Mouse (Mus musculus) embryonic fibroblast, embryonic 13.5 days (primary cell): Measurements from ENCODE around the gene Spsb2. TPM values are rescaled to one million over a fixed set of nuclear protein-coding genes. Genes with fewer than 3 reads are reported as not detected.
"Not testable (repeated sequence)": the region's sequence is repeated elsewhere in the genome, so short reads cannot be mapped to it uniquely, and the experiment has no call there.

ENCODE experiments used
- H3K27ac ChIP-seq: 2 replicates; pipeline ENCODE4 v1.5.1; 2012; ENCODE audit warnings: low read length, control low read depth, inconsistent platforms; ENCODE audit not compliant: insufficient read depth
- H3K4me1 ChIP-seq: 2 replicates; pipeline ENCODE4 v1.6.1; 2011; ENCODE audit warnings: low read length; ENCODE audit not compliant: control insufficient read depth, insufficient read depth
- H3K4me3 ChIP-seq: 2 replicates; pipeline ENCODE4 v1.5.1; 2011; ENCODE audit warnings: mild to moderate bottlenecking, control low read depth, low read length; ENCODE audit not compliant: insufficient read depth
- CTCF ChIP-seq: IDR thresholded peaks from 2 replicates; pipeline ENCODE4 v1.5.1; 2011; ENCODE audit warnings: mild to moderate bottlenecking, control low read depth, low read length, moderate library complexity, borderline replicate concordance; ENCODE audit not compliant: insufficient read depth
- POLR2A ChIP-seq: IDR thresholded peaks from 2 replicates; pipeline ENCODE4 v1.6.1; 2011; ENCODE audit warnings: low read depth, mild to moderate bottlenecking, control low read depth, low read length, moderate library complexity
- polyA plus RNA-seq: library from polyadenylated mRNA; stranded (reverse); fragments of >200 nt; gene quantifications from 2 replicates; pipeline ENCODE4 v1.2.4, GENCODE M21; 2011; ENCODE audit warnings: low read depth; ENCODE audit not compliant: missing spikeins, insufficient read length

The Spsb2 gene
- polyA plus RNA-seq, 1 experiment, result 9.1 TPM

- peaks cover 8% of the 10 kb centered on the region for H3K4me1 ChIP-seq
- peak overlapping the region; percentile 91 for H3K27ac ChIP-seq
- peak overlapping the region; percentile 76 for H3K4me3 ChIP-seq
- TF ChIP-seq CTCF (peak; percentile 58), POLR2A (peak; percentile 65; the same call in 1 of the 2 replicates)
Measured at GRCm38 (mm10) chr6:124809052-124809774, 752 bp downstream of the Spsb2 start.

- TF ChIP-seq POLR2A (peak; percentile 55; the same call in 1 of the 2 replicates), CTCF (no peak)
- peak overlapping the region; percentile 76 for H3K4me3 ChIP-seq
- peak overlapping the region; percentile 16; the same call in 1 of the 2 replicates for H3K27ac ChIP-seq
- peaks cover 8% of the 10 kb centered on the region for H3K4me1 ChIP-seq
Measured at GRCm38 (mm10) chr6:124809775-124810538, 1.5 kb downstream of the Spsb2 start.

GRCm38 (mm10) chr6:124810566-124811402 lies 2.3 kb downstream of the Spsb2 start:
- H3K27ac ChIP-seq, H3K4me3 ChIP-seq, H3K4me1 ChIP-seq: not testable (repeated sequence)

GRCm38 (mm10) chr6:124811403-124811665 lies 2.9 kb downstream of the Spsb2 start:
- Histone ChIP-seq H3K27ac (no peak overlapping the region), H3K4me3 (no peak overlapping the region), H3K4me1 (peaks cover 8% of the 10 kb centered on the region)
- TF ChIP-seq CTCF (no peak), POLR2A (peak; percentile 26; the same call in 1 of the 2 replicates)

GRCm38 (mm10) chr6:124811701-124812560 lies 3.5 kb downstream of the Spsb2 start:
- no peak overlapping the region for H3K27ac ChIP-seq
- H3K4me1 ChIP-seq, result peaks cover 8% of the 10 kb centered on the region
- TF ChIP-seq POLR2A, result no peak
- no peak for TF ChIP-seq CTCF
- peak overlapping the region; percentile 70 for H3K4me3 ChIP-seq

- peak overlapping the region; percentile 70 for H3K4me3 ChIP-seq
- H3K27ac ChIP-seq, result peak overlapping the region; percentile 58
- TF ChIP-seq CTCF (no peak), POLR2A (no peak)
- H3K4me1 ChIP-seq, result peaks cover 3% of the 10 kb centered on the region; the same call in 1 of the 2 replicates
Measured at GRCm38 (mm10) chr6:124812848-124813247, 4.4 kb downstream of the Spsb2 start.

GRCm38 (mm10) chr6:124813496-124813895 lies 5.0 kb downstream of the Spsb2 start:
- Histone ChIP-seq H3K27ac (peak overlapping the region; percentile 58), H3K4me1 (no peaks in the 10 kb centered on the region), H3K4me3 (peak overlapping the region; percentile 70)
- peak; percentile 52 for TF ChIP-seq POLR2A
- no peak for TF ChIP-seq CTCF

GRCm38 (mm10) chr6:124813933-124814332 lies 5.5 kb downstream of the Spsb2 start, which contains the start of gene Tpi1:
Gene Tpi1, minus strand, starts transcription at chr6:124814296.
- no peak for TF ChIP-seq CTCF
- peak; percentile 100 for TF ChIP-seq POLR2A
- Histone ChIP-seq H3K4me3 (peak within 1 kb of the TSS; percentile 70), H3K27ac (peak within 1 kb of the TSS; percentile 58), H3K4me1 (no peaks in the 10 kb centered on the region)

- no peaks in the 10 kb centered on the region for H3K4me1 ChIP-seq
- H3K4me3 ChIP-seq, result no peak overlapping the region
- H3K27ac ChIP-seq, result no peak overlapping the region
- no peak for TF ChIP-seq CTCF
- no peak for TF ChIP-seq POLR2A
Measured at GRCm38 (mm10) chr6:124814448-124814847, 6.0 kb downstream of the Spsb2 start.
